Mouse (Mus musculus): ENCODE measurements at regions not wholly inside any gene's neighbourhood (a gene's known extent, or its start where the extent isn't known, plus 50 kb on each side); places are given as distances from the start of the nearest gene placed in this dataset.

DNA sequence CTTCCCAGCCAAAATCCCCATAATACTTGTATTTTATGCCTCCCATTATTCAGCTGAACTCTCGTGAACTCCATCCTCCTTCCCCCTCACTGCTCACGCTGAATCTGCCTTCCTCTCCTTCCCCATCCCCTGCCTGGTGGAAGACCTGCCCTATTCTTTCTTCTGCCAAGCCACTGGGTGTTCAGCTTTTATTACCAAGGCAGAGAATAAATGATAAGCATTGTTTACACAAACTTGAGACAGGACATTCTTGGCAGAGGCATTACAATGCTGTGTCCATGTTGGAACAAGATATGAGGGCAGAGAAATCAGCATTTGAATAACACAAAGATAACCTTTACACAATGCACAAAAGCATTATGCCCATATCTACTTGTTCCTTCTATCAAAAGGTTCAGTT lies 80.2 kb downstream of the Dhrs2 start:
- DNase-seq, result no peak

GRCm38 (mm10) chr14:55313615-55314014 lies 91.8 kb downstream of the Dhrs2 start:
- DNase-seq, result no peak

DNA sequence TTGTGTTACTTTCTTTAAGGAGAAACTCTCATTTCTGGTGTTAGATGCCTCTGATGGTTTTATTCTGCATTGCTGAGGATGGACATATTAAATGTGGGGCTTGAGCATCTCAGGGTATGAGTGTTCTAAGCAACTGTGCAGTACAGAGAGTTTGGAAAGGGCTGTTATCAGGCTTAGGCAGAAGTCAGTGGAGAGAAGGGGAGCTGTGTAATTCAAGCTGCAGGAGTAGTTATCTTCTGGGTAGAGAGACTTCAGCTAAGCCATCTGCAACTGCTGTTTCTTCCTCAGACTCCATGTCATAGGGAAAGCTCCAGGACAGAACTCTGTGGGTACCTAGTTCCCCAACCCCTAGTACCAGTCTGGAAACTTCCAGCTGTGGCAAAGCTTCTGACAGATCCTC lies 102.1 kb downstream of the Dhrs2 start:
- DNase-seq, result no peak

GRCm38 (mm10) chr14:55324335-55324734 lies 102.5 kb downstream of the Dhrs2 start:
- no peak for DNase-seq

DNA sequence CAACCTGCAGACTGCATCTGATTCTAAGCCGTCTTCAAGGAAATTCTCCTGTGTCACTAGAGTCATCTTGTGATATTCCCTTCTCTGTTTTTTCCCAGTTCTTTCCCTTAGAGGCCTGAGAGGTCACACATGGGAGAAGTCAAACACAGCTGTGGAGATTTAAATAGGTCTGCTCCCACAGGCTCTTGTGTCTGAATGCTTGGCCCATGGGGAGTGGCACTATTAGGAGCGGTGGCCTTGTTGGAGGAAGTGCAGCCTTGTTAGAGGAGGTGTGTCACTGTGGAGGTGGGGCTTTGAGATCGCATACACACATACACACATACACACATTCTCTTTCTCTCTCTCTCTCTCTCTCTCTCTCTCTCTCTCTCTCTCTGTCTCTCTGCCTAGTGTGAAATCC lies 112.0 kb downstream of the Dhrs2 start:
- no peak for DNase-seq

DNA sequence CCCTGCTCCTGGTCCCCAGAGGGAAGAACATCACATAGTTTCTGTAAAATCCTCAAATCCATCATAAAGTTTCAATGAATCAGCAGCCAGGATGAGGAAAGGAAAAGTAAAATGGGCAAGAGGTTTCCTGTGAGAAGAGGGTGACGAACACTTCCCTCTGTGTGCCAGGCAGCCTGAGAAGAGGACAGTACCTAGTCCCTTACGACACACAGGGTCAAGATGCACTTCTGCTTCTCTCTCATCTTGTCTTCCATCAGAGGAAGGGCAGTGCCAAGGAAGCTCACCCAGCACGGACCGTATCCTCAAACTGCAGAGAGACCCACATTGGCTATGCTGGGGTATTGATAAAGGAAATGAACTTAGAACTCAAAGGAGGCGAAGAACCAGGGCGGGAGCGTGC lies 112.5 kb downstream of the Dhrs2 start:
- DNase-seq, result no peak

- no peak for DNase-seq
Observed at GRCm38 (mm10) chr14:55335586-55335985, 113.8 kb downstream of the Dhrs2 start.

DNA sequence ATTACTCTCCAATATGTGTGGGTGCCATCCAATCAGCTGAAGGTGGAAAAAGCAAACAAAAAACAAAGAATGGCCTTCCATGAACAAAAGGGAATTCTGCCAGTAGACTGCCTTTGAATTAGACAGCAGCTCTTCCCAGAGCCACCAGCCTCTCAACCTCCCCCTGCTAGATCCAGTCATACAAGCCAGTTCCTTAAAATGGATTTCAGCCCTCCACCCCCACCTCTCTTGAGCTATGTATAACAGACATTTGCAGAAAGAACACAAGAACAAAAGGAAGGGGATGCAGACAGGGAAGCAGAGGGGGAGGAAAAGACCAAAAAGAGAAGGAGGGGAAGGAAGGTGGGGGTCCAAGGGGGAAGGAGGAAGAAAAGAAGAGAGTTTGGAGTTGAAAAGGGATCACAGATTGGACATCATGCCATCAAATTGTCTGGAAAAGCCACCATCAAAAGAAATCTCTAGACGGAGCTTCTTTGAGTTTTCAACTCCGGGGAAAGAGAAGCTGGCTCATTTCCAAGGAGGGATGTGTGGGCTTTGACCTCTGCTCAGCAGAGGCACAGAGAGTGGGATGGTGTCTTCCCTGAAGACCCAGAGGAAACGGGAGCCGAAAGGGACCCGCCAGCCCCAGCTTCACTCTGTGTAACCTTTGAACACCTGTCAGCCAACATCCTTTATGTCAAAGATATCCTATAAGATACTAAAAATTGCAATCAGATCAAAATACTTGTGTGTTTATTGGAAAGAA lies 114.8 kb downstream of the Dhrs2 start:
- DNase-seq, result peak; percentile 45

- no peak for DNase-seq
Observed at GRCm38 (mm10) chr14:55338010-55338409, 116.2 kb downstream of the Dhrs2 start.

DNA sequence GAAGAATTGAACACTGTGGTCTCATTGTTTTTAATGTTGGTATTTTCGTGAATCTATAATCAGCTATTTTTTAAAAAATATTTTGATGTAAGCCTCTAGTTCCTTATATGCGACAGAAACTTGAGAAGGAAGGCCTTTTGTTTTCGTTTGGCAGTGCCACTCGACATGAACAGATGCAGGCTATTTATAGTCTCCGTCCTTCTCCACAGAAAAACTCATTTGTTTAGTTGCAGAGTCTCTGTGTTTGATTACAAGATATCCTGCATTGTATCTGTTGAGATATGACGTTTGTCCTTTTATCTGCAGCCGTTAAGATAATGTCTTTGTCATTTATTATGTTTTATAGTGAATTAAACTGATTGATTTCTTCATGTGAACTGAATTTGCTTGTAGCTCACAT lies 116.7 kb downstream of the Dhrs2 start:
- no peak for DNase-seq

- no peak for DNase-seq
Observed at GRCm38 (mm10) chr14:55339036-55339614, 117.3 kb downstream of the Dhrs2 start.

GRCm38 (mm10) chr14:55343341-55343740 lies 121.5 kb downstream of the Dhrs2 start:
- DNase-seq, result no peak

DNA sequence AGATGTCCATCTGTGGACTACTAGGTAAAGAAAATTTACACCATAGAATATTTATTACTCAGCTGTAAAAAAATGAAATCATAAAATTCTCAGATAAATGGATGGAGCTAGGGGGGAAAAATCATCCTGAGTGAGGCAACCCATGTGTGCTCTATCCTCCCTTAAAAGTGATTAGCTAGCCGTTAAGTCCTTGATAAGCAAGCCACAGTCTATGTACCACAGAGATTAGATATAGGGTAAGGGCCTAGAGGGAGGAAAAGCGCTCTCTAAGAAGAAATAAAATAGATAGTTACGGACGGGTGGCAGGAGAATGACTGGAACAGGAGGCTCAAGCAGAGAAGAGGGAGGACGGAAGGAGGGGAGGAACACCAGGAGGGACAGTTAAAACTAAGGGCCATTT lies 122.1 kb downstream of the Dhrs2 start:
- no peak for DNase-seq

GRCm38 (mm10) chr14:55345091-55345490 lies 123.3 kb downstream of the Dhrs2 start:
- no peak for DNase-seq

- no peak for DNase-seq
Observed at GRCm38 (mm10) chr14:55348098-55348497, 126.3 kb downstream of the Dhrs2 start.

GRCm38 (mm10) chr14:55357258-55357657 lies 121.3 kb upstream of the Dhrs4 start:
- no peak for DNase-seq

DNA sequence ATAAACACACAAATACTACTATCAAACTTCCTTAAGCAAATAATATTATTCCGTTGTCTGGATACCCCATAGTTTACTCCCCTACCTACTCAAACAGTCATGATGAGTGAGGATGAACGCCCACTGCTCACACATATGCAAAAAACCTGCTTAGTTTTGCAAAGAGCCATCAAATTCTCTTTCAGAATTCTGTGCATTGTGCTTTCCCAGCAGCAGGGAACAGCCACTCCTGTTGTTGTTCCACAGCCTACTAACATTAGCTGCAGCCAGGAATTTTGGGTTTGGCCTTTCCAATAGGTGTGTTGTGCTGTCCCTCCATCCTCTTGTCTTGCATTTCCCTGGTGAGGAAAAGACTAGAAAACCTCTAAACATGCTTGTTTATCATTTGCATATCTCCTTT lies 120.1 kb upstream of the Dhrs4 start:
- DNase-seq, result no peak

DNA sequence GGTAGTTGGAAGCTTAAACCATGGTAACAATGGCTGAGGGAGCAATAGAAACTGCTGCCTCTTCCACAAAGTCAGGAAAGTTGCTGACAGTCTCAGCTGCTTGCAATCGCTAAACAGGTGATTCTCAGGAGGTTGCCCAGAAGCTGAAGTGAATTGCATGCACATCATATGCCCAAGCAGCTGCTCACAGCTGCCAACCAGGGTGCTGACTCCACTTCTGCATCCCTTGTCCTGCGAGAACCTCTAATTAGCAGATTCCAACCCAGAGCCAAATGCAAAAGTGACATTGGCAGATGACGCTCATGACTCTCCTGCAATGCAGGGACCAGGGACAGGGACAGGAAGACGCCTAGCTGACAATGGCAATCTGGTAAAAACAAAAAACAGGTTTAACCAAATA lies 116.2 kb upstream of the Dhrs4 start:
- DNase-seq, result no peak

DNA sequence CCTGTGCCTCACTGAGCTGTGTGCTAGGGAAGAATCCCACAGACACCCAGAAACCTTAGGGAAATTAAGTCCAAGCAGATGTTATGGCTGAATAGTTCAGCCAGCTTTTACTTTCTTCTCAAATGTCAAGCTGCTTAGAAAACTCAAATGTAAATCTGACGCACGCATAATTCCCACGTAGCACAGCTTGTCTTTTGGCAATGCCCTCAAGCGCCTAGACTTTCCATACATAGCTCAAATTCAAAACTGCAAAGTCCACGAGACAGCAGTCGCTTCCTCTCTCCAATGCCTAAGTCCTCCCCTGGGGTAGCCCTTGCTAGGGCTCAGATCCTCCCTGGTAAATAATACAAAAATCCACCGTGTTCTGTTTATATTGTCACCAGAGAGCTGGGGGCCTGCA lies 115.8 kb upstream of the Dhrs4 start:
- DNase-seq, result no peak

- no peak for DNase-seq
Observed at GRCm38 (mm10) chr14:55370384-55370783, 108.2 kb upstream of the Dhrs4 start.

DNA sequence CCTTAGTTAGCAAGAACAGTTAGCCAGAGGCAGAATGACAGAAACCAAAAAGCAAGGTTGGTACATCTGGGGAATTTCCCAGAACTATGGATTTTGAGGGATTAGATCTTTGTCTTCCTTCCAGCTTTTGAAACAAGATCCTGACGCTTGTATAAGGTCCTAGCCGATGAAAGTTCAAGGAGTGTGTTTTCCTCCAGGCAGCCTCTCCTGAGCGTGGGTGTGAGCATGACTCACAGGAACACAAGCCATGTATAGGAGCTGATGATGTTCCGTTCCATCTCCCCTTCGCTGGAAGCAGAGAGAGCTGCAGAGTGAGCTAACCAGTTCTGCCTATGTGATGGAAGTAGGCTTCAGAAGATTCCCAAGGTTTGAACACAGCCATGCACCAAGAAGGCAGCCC lies 105.6 kb upstream of the Dhrs4 start:
- no peak for DNase-seq

GRCm38 (mm10) chr14:55386773-55387172 lies 91.8 kb upstream of the Dhrs4 start:
- peak; percentile 43 for DNase-seq

- DNase-seq, result no peak
Observed at GRCm38 (mm10) chr14:55387378-55387777, 91.2 kb upstream of the Dhrs4 start.

DNA sequence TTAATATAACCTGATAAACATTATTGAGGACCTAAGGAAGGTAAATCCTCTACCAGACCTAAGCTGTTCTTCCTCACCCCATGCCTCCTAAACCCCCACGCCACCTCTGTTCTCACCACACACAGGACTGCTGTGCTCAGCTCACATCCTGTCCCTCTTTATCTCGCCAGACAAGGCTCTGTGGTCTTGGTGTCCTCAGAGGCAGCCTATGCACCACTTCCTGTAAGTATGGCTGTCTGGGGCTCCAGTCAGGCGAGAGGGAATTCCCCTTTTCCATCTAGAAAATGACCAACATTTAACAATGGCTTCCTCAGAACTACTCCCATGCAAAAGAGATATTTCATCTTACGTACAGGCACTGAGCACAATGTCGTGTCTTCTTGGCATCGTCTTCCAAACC lies 86.2 kb upstream of the Dhrs4 start:
- DNase-seq, result no peak

DNA sequence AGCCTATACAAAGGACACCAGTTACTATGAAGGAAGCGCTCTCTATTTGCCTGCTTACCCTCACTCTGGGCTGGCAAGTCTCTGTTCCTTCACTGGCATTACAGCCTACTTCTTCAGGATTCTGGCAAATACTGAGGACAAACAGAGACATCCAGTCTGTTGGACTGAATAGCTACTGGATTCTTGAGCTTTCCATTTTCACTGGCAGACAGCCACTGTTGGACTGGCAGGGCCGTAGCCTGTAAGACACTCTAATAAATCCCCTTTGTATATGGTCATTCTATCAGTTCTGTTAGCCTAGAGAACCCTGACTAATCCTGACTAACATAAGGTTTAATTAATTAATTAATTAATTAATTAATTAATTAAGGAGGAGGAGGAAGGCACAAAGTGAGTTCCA lies 72.4 kb upstream of the Dhrs4 start:
- no peak for DNase-seq

Data from kidney, postnatal 14 days (tissue).